Mouse (Mus musculus): ENCODE data around the gene Jpt1. TPM values are rescaled to one million over a fixed set of nuclear protein-coding genes. Genes with fewer than 3 reads are reported as not detected.
"Not testable (repeated sequence)": the region's sequence is repeated elsewhere in the genome, so short reads cannot be mapped to it uniquely, and the experiment has no call there.

Gene Jpt1
- polyA plus RNA-seq, 1 experiment from 2014 or later = 472 TPM

GRCm38 (mm10) chr11:115467217-115467618 lies 47.0 kb downstream of the Jpt1 start:
- 0 out of 2 replicates have a peak, but pooled peaks have one; percentile 12 for ATAC-seq (ENCODE audit: insufficient read depth, low FRiP score, low read depth)

GRCm38 (mm10) chr11:115464851-115465250 lies 49.3 kb downstream of the Jpt1 start:
- Histone ChIP-seq H3K4me2 (no peak overlapping the region), H3K27ac (no peak overlapping the region), H3K4me1 (peaks cover 8% of the 10 kb centered on the region), H3K9me3 (no peaks in the 10 kb centered on the region), H3K27me3 (replicated peaks) (no peaks in the 10 kb centered on the region), H3K4me3 (replicated peaks) (no peak overlapping the region), H3K36me3 (no peaks in the 10 kb centered on the region), H3K9ac (no peak overlapping the region)
- WGBS = 88% methylated on average over 8 of the region's 8 CpGs
- ATAC-seq (ENCODE audit: insufficient read depth, low FRiP score, low read depth) = no peak

More at GRCm38 (mm10) chr11:115467217-115467618, 47.0 kb downstream of the Jpt1 start:
- H3K36me3 ChIP-seq = no peaks in the 10 kb centered on the region
- no peak overlapping the region for H3K9ac ChIP-seq
- peaks cover 8% of the 10 kb centered on the region for H3K4me1 ChIP-seq
- H3K9me3 ChIP-seq = no peaks in the 10 kb centered on the region
- no peak overlapping the region for H3K27ac ChIP-seq
- H3K4me3 ChIP-seq (replicated peaks) = no peak overlapping the region
- WGBS = 29% methylated on average over 4 of the region's 4 CpGs
- no peak overlapping the region for H3K4me2 ChIP-seq
- no peaks in the 10 kb centered on the region for H3K27me3 ChIP-seq (replicated peaks)

- H3K4me3 ChIP-seq (replicated peaks) = no peak overlapping the region
- no peaks in the 10 kb centered on the region for H3K9me3 ChIP-seq
- H3K36me3 ChIP-seq = no peaks in the 10 kb centered on the region
- peaks cover 8% of the 10 kb centered on the region for H3K4me1 ChIP-seq
- WGBS = 57% methylated on average over 11 of the region's 11 CpGs
- H3K27ac ChIP-seq = no peak overlapping the region
- no peak overlapping the region for H3K4me2 ChIP-seq
- peak; percentile 76 for ATAC-seq (ENCODE audit: insufficient read depth, low FRiP score, low read depth)
- H3K27me3 ChIP-seq (replicated peaks) = no peaks in the 10 kb centered on the region
- H3K9ac ChIP-seq = no peak overlapping the region
Observed at GRCm38 (mm10) chr11:115463397-115463796, 50.8 kb downstream of the Jpt1 start.

GRCm38 (mm10) chr11:115462243-115462891 lies 51.8 kb downstream of the Jpt1 start, which contains the start of gene Slc16a5:
Gene Slc16a5, plus strand, starts transcription at chr11:115462474.
- WGBS = 66% methylated on average over 16 of the region's 16 CpGs
- Histone ChIP-seq H3K4me3 (replicated peaks) (no peak within 1 kb of the TSS), H3K36me3 (no peaks in the 10 kb centered on the region), H3K9me3 (no peaks in the 10 kb centered on the region), H3K27ac (no peak within 1 kb of the TSS), H3K4me2 (no peak within 1 kb of the TSS), H3K9ac (no peak within 1 kb of the TSS), H3K27me3 (replicated peaks) (no peaks in the 10 kb centered on the region), H3K4me1 (peaks cover 11% of the 10 kb centered on the region)
- ATAC-seq (ENCODE audit: insufficient read depth, low FRiP score, low read depth) = 0 out of 2 replicates have a peak, but pooled peaks have one; percentile 12

- ATAC-seq (ENCODE audit: insufficient read depth, low FRiP score, low read depth) = no peak
- H3K27ac ChIP-seq = no peak overlapping the region
Observed at GRCm38 (mm10) chr11:115461846-115462242, 52.3 kb downstream of the Jpt1 start.

GRCm38 (mm10) chr11:115460976-115461375 lies 53.2 kb downstream of the Jpt1 start:
- Histone ChIP-seq H3K4me2 (no peak overlapping the region), H3K4me1 (peaks cover 12% of the 10 kb centered on the region), H3K4me3 (replicated peaks) (no peak overlapping the region), H3K27me3 (replicated peaks) (no peaks in the 10 kb centered on the region), H3K9me3 (no peaks in the 10 kb centered on the region), H3K27ac (no peak overlapping the region), H3K36me3 (no peaks in the 10 kb centered on the region), H3K9ac (no peak overlapping the region)
- no peak for ATAC-seq (ENCODE audit: insufficient read depth, low FRiP score, low read depth)
- WGBS = 29% methylated on average over 8 of the region's 8 CpGs

More at GRCm38 (mm10) chr11:115461846-115462242, 52.3 kb downstream of the Jpt1 start:
- peaks cover 12% of the 10 kb centered on the region for H3K4me1 ChIP-seq
- H3K36me3 ChIP-seq = no peaks in the 10 kb centered on the region
- H3K9ac ChIP-seq = no peak overlapping the region
- no peak overlapping the region for H3K4me3 ChIP-seq (replicated peaks)
- 67% methylated on average over 5 of the region's 5 CpGs for WGBS
- no peak overlapping the region for H3K4me2 ChIP-seq
- H3K9me3 ChIP-seq = no peaks in the 10 kb centered on the region
- no peaks in the 10 kb centered on the region for H3K27me3 ChIP-seq (replicated peaks)

GRCm38 (mm10) chr11:115457405-115457804 lies 56.8 kb downstream of the Jpt1 start:
- Histone ChIP-seq H3K9me3 (no peaks in the 10 kb centered on the region), H3K4me2 (no peak overlapping the region), H3K27me3 (replicated peaks) (no peaks in the 10 kb centered on the region), H3K36me3 (no peaks in the 10 kb centered on the region), H3K27ac (no peak overlapping the region), H3K4me1 (peaks cover 6% of the 10 kb centered on the region; the same call in 1 of the 2 replicates), H3K9ac (no peak overlapping the region), H3K4me3 (replicated peaks) (no peak overlapping the region)
- WGBS = 31% methylated on average over 6 of the region's 6 CpGs
- peak; percentile 15; the same call in 1 of the 2 replicates for ATAC-seq (ENCODE audit: insufficient read depth, low FRiP score, low read depth)

GRCm38 (mm10) chr11:115456182-115456581 lies 58.0 kb downstream of the Jpt1 start:
- Histone ChIP-seq H3K9ac (no peak overlapping the region), H3K27me3 (replicated peaks) (no peaks in the 10 kb centered on the region), H3K27ac (no peak overlapping the region), H3K4me2 (no peak overlapping the region), H3K36me3 (no peaks in the 10 kb centered on the region), H3K4me1 (peaks cover 6% of the 10 kb centered on the region; the same call in 1 of the 2 replicates), H3K4me3 (replicated peaks) (no peak overlapping the region), H3K9me3 (no peaks in the 10 kb centered on the region)
- no peak for ATAC-seq (ENCODE audit: insufficient read depth, low FRiP score, low read depth)
- 79% methylated on average over 5 of the region's 5 CpGs for WGBS

- Histone ChIP-seq H3K27ac (no peak overlapping the region), H3K4me1 (peaks cover 6% of the 10 kb centered on the region; the same call in 1 of the 2 replicates), H3K9me3 (no peaks in the 10 kb centered on the region), H3K36me3 (no peaks in the 10 kb centered on the region), H3K4me3 (replicated peaks) (no peak overlapping the region), H3K4me2 (no peak overlapping the region), H3K27me3 (replicated peaks) (no peaks in the 10 kb centered on the region), H3K9ac (no peak overlapping the region)
- no peak for ATAC-seq (ENCODE audit: insufficient read depth, low FRiP score, low read depth)
- WGBS = 85% methylated on average over 15 of the region's 15 CpGs
Observed at GRCm38 (mm10) chr11:115455619-115456018, 58.6 kb downstream of the Jpt1 start.

- ATAC-seq (ENCODE audit: insufficient read depth, low FRiP score, low read depth); H3K4me2 ChIP-seq; H3K9me3 ChIP-seq; H3K9ac ChIP-seq; H3K4me1 ChIP-seq; H3K4me3 ChIP-seq (replicated peaks); H3K27me3 ChIP-seq (replicated peaks); H3K36me3 ChIP-seq; H3K27ac ChIP-seq: not testable (repeated sequence)
- 86% methylated on average over 6 of the region's 6 CpGs for WGBS
Observed at GRCm38 (mm10) chr11:115454822-115455221, 59.4 kb downstream of the Jpt1 start.

- 61% methylated on average over 4 of the region's 4 CpGs for WGBS
- H3K36me3 ChIP-seq = no peaks in the 10 kb centered on the region
- H3K9me3 ChIP-seq = no peaks in the 10 kb centered on the region
- H3K4me1 ChIP-seq = peaks cover 6% of the 10 kb centered on the region; the same call in 1 of the 2 replicates
- H3K4me3 ChIP-seq (replicated peaks) = no peak overlapping the region
- H3K27me3 ChIP-seq (replicated peaks) = no peaks in the 10 kb centered on the region
- no peak overlapping the region for H3K4me2 ChIP-seq
- H3K9ac ChIP-seq = no peak overlapping the region
- peak; percentile 8; the same call in 1 of the 2 replicates for ATAC-seq (ENCODE audit: insufficient read depth, low FRiP score, low read depth)
- H3K27ac ChIP-seq = no peak overlapping the region; the same call in 1 of the 2 replicates
Observed at GRCm38 (mm10) chr11:115453306-115453705, 60.9 kb downstream of the Jpt1 start.

GRCm38 (mm10) chr11:115452281-115452860 lies 61.8 kb downstream of the Jpt1 start:
- Histone ChIP-seq H3K27me3 (replicated peaks) (no peaks in the 10 kb centered on the region), H3K4me1 (peaks cover 12% of the 10 kb centered on the region), H3K27ac (no peak overlapping the region), H3K4me2 (no peak overlapping the region), H3K36me3 (no peaks in the 10 kb centered on the region), H3K9ac (no peak overlapping the region), H3K4me3 (replicated peaks) (no peak overlapping the region), H3K9me3 (no peaks in the 10 kb centered on the region)
- no peak for ATAC-seq (ENCODE audit: insufficient read depth, low FRiP score, low read depth)
- WGBS = 83% methylated on average over 7 of the region's 7 CpGs
